Mouse (Mus musculus): Measurements from ENCODE around the gene Pdzph1.

DNA sequence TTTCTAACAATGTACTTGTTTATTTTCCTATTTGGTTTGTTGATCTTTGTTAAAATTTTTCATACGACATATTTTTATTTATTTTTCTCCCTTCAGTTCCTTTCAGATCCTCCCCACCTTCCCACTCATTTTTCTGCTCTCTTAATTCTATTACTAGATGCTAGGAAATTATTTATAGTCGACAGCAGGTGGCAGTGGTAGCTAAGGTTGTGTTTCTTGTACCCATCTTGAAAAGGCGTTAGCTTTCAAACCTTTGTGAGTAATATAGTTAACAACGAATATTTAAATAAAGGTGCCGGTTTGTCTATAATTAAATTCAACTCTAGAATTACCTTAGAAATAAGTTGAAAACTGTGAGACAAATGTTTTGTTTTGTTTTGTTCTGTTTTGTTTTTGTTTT, 48.6 kb upstream of the Pdzph1 start:
- TF ChIP-seq CTCF (IDR thresholded peaks at IDR 0.05; ENCODE audit: extremely low read depth, insufficient read depth, low read length): 0 out of 2 replicates have a peak, but pooled peaks have one; percentile 1
- TF ChIP-seq POLR2A (IDR thresholded peaks at IDR 0.05; ENCODE audit: extremely low read depth, insufficient read depth, low read length): no peak
